Mouse (Mus musculus): ENCODE results near the gene Rundc3a. TPM values are rescaled to one million over a fixed set of nuclear protein-coding genes. Genes with fewer than 3 reads are reported as not detected.
"Not testable (repeated sequence)": the region's sequence is repeated elsewhere in the genome, so short reads cannot be mapped to it uniquely, and the experiment has no call there.

Gene Rundc3a
- total RNA-seq, 1 experiment from 2014 or later = 1.0 TPM

DNA sequence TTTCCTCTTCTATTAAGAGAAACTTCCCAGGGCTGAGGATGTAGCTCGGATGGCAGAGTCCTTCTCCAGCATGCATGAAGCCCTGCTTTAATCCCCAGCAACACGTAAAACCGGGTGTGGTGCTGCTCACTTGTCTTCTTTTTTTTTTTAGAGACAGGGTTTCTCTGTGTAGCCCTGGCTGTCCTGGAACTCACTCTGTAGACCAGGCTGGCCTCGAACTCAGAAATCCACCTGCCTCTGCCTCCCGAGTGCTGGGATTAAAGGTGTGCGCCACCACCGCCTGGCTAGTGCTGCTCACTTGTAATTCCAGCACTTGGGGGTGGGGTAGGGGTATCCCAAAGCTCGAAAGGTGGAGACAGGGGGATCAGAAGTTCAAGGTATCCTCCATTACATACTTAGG, 27.1 kb upstream of the Rundc3a start, which contains the start of gene Slc4a1:
Gene Slc4a1 (minus strand): TSS at position 101 of the 400 bp plus-strand sequence.
- not testable (repeated sequence) for ATAC-seq (ENCODE audit: extremely low read depth, insufficient number of reproducible peaks, low FRiP score, poor library complexity, severe bottlenecking)

DNA sequence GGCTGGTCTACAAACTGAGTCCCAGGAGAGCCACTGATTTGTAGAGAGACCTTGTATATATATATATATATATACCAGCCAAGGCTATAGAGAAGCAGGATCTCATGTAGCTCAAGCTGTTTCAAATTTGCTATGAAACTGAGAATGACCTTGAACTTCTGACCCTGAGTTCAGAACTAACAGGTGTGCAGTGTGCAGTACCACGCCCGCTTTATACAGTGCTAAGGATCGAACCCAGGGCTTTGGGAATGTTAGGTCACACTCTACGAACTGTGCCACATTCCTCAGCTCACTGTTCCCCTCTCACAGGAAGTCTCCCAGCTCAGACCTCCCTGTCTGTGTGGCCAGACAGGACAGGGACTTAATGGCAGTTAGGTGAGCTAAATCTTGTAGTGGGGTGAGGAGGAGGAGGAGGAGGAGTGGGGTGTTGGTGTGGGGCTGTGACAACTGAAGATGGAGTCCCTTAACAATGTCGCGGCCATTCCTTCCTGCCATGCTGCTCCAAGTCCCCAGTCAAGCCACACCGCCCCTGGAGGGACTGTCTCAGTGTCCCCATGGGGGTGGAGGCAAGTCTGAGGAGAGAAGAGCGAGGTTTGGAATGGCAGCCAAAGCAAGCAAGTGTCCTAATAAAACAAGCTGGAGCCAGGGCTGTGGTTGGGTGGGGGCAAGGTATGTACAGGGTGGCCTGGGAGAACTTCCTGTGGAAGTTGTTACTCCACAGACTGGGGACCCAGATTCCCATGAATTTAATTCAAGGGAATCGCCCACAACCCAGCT, 25.5 kb upstream of the Rundc3a start:
- ATAC-seq (ENCODE audit: extremely low read depth, insufficient number of reproducible peaks, low FRiP score, poor library complexity, severe bottlenecking) = no peak

DNA sequence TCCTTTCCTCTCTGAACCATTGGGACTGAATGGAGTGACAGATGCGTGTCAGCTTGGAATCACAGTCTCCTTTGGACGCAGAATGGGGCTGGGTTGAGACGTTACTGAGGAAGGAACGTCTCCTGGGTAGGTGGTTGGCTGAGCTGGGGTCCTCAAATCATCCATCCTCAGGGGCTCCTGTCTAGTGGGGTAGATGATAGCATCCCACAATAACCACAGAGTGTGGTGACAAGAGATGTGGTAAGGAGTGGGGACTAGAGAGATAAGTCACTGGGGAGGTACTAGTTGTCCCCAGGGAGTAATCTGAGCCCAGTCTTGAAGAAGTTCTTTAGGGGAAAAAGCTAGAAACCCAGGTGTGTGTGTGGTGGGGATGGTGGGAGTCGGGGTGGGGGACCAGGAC, 24.9 kb upstream of the Rundc3a start:
- no peak for ATAC-seq (ENCODE audit: extremely low read depth, insufficient number of reproducible peaks, low FRiP score, poor library complexity, severe bottlenecking)

DNA sequence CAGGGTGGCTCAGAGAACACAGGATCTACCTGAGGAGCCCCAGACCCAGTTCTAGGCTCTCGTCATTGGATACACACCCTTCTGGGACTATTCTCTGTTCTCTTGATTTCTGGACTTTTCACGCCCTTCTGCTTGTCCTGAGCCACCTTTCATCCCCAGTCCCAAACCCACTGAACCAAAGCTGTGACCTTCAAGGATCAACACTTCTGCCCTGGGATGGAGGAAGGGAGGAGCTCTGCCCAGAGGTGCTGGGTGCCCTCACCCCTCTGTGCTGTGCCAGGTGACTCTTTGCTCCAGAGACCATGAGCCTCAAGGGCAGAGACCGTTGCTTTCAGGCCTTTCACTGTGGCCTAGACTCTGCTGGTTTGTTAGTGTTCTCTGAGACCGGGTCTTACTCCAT, 23.9 kb upstream of the Rundc3a start:
- ATAC-seq (ENCODE audit: extremely low read depth, insufficient number of reproducible peaks, low FRiP score, poor library complexity, severe bottlenecking) = no peak

DNA sequence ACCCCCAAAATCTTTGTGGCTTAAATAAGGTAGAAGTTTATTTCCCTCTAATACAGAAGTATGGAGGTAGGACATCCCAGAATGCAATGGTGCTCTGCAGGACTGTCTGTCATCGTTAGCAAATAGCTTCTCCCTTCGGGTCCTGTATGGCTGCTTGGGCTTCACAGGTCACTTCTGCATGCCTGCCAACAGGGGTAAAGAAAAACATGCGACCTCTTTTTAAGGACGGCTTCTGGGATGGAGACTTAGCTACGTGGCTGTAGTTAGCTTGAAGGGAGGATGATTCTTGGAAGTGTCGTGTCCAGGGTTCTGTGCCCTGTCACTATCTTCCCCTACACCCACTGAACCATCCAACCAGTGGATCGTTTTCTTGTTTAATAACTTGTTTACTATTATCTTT, 22.9 kb upstream of the Rundc3a start:
- no peak for ATAC-seq (ENCODE audit: extremely low read depth, insufficient number of reproducible peaks, low FRiP score, poor library complexity, severe bottlenecking)

DNA sequence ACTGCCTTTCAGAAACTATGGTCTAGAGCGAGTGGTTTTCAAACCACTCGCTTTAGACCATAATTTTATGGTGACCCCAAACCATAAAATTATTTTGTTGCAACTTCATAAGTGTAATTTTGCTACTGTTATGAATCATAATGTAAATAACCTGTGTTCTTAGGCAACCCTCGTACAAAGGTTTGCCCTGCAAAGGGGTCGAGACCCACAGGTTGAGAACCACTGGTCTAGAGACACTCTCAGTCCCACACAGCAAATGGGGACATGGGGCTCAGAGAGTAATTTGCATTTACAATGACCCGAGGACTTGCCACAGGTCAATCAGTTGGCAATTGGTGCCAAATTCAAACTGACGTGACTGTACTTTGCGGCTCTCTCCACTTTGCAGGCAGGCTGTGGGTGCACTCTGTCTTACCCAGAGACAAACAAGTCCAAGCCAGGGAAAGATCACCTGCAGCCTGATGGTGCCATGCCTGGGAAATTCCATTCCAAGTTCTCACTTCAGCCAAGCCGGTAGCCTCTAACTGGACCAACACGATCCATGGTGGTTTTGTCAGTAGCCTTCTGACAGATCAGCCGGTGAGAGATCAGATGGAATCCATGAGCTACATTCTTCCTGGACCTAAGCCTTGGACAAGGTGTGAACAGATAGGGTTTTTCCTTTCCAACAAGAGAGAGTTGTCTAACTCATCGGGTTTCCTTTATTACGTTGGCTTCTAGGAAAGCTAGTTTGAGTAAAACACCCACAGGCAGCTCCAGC, 21.1 kb upstream of the Rundc3a start:
- no peak for ATAC-seq (ENCODE audit: extremely low read depth, insufficient number of reproducible peaks, low FRiP score, poor library complexity, severe bottlenecking)

DNA sequence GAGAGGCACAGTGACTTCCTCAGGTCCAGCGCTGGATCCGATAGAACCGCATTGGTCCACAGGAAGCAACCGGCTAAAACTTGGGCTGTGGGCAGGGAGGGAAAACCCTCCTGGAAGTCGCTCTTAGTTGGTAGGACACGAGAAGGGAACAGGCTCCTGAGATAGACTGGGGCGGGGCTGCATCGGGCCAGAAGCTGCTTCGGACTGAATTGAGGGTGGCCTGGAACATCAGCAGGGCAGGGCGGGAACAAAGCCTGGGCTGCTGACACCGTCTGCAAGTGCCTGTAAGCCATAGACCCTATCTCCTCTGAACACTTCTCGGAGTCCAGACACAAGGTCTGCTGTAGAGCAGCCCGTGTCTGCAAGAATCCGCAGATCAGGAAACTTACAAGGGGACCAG, 20.3 kb upstream of the Rundc3a start:
- no peak for ATAC-seq (ENCODE audit: extremely low read depth, insufficient number of reproducible peaks, low FRiP score, poor library complexity, severe bottlenecking)

DNA sequence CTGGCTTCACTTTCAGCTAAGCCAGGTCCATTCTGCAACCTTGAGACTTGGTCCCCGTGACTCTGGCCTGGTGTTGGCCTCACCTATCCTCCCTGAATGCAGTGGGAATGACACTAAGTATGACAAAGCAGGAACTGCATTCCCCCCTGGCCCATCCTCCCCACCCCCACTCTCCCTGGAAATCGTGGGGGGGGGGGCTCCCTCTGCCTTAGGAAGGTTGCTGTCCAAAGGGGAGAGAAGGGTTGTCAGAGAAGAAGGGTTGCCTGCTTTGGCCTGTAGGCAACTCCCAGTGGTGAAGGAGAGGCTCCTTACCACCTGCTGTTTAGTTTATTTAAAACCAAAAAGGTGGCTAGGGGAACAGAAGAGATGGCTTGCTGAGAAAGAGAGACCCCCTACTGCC, 19.6 kb upstream of the Rundc3a start:
- no peak for ATAC-seq (ENCODE audit: extremely low read depth, insufficient number of reproducible peaks, low FRiP score, poor library complexity, severe bottlenecking)

DNA sequence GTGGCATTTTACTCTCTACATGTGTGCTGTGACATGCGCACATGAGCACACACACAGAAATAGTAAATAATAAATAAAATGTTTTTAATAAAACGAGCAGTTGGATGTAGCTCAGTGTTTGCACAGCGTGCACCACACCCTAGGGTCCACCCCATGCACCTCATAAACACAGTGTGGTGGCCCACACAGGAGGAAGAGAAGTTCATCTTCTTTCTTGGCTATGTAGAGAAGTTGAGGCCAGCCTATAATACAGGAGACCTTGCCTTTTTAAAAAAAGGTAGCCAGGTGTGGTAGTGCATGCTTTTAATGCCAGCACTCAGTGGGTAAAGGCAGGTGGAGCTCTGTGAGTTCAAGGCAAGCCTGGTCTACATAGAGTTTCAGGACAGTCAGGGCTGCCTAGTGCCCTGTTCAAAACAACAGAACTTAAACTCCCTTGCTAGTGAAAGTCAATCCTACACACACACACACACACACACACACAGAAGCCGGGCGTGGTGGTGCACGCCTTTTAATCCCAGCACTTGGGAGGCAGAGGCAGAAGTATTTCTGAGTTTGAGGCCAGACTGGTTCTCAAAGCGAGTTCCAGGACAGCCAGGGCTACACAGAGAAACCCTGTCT, 19.0 kb upstream of the Rundc3a start:
- no peak for ATAC-seq (ENCODE audit: extremely low read depth, insufficient number of reproducible peaks, low FRiP score, poor library complexity, severe bottlenecking)

DNA sequence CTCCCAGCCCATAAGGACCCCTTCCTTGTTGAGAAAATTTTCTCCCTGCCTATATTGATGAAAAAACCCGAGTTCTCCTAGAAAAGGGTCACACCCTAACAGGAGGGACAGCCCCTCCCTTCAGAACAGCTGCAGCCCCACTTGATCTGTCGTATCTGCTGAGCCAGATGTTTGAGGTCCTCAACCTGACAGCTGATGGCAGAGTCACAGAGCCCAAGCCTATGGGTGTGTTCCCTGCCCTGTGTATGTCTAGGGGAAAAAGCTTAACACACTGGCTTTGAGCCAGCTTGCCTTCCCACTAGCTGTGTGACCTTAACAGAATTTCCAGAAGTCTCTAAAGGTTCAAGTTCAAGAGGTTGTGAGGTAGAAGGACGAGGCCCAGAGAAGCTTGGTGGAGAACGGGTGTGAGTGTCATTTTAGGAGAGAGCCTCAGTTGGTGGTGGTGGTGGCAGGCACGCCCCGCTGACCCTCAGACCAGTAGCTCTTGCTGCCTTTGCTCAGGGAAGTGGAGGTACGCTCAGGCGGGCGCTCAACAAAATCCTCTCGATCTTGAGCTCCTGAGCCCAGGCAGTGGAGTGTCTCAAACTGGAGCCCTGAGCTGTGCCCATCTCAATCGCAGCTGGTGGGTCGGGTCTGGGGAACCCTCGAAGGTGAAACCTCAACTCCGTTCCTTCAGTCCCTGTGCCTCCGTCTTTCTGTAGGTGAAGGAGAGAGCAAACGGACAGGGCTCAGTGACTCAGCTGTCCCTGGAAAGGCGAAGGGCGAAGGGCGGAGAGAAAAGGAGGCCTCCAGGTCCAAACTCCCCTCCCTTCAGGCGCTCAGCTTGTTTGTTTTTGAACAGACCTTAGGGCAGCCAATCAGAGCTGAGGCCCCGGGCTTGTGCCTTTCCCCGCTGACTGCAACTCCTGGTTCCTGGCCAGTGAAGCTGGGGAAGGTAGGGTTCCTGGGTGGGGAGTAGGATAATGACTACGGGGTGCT, 17.7 kb upstream of the Rundc3a start:
- ATAC-seq (ENCODE audit: extremely low read depth, insufficient number of reproducible peaks, low FRiP score, poor library complexity, severe bottlenecking) = no peak

DNA sequence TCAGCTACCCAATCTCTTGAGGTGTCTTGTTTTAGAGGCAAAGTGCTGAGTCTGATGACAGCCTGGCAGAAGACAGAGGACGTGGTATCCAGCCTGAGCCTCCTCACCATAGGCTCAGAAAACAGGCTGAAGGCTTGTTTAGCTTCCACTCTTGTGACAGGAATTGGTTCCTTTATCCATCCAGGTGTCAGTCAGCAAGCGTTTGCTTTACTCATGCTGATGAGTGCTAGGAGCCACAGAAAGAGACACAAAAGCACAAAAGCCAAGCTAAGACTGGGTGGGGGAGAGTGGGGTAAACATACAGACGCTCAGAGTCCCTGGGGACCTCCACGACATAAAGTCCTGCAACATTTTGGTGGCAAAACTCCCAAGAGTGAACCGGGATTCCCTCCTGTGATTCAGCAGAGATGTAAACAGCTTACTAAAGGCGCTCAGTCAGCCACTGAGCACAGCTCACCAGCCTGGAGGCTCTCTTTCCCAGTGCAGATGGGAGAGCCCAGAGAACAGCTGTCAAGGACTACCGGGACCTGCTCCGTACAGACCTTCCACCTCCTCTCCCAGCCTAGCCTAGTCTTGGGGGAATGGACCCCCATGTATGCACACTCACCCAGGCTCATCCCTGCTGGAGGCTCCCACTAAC, 16.9 kb upstream of the Rundc3a start:
- no peak for ATAC-seq (ENCODE audit: extremely low read depth, insufficient number of reproducible peaks, low FRiP score, poor library complexity, severe bottlenecking)

DNA sequence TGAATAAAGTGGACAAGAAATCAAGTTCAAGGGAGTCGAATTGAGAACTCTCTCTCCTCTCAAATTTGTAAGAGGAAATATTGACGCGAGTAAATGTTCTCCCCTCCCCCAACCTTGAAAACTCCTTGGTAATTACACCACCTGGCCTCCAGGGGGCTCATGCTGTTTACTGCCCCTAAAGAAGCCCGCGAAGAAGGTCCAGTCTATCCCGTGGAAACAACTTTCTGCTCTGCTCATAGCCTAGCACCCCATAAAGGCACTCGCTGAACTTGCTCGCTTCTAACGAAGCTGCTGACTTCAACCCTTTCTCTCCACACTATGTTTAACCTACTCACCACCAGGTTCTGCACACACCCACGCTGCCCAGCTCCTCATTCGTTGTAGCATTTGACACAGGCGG, 16.0 kb upstream of the Rundc3a start:
- no peak for ATAC-seq (ENCODE audit: extremely low read depth, insufficient number of reproducible peaks, low FRiP score, poor library complexity, severe bottlenecking)

DNA sequence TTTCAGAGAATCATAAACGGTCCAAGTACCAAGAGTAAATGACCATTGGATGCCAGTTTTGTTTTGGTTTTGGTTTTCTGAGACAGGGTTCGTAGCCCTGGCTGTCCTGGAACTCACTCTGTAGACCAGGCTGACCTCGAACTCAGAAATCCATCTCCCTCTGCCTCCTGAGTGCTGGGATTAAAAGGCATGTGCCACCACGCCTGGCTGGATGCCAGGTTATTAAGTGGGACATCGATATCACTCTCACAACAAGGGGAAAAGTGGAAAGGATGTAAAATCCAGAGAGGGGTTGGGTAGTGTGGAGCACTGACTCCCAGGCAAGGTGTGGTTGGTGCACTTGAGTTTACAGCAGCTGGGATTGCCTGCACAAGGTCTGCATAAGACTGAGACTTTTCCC, 13.1 kb upstream of the Rundc3a start:
- no peak for ATAC-seq (ENCODE audit: extremely low read depth, insufficient number of reproducible peaks, low FRiP score, poor library complexity, severe bottlenecking)

DNA sequence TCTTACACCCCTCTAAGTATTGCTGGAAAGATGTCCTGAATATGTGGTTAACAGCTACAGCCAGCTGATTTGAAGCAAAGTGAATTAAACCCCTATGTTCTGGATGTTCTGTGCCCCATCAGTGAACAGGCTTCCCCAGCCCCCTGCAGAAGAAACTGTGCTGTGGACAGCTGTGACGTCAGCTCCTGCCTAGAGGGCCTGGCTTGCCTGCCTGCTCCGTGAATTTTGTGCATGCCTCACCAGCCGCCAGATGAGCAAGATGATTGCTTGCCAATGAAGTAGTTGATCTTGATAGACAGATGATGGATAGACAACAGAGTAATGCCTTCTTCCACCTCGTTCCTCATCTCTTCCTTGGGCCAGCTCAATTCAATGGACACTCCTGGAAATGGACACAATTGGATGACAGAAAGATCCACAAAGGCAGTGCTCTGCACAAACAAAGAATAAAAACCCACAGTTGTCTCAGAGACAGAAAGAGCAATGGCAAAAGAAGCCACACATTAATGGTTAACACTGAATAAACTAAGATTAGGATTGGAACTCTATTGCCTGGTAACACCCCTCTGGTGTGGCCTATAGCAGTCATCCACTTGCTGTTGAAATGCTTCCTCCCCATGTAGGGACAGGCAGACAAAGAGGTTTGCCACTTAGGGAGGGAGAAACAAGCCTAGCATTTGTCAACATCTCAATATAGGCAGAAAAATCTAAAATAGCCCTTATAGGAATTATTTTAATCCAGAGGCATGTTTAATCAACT, 11.7 kb upstream of the Rundc3a start:
- ATAC-seq (ENCODE audit: extremely low read depth, insufficient number of reproducible peaks, low FRiP score, poor library complexity, severe bottlenecking) = no peak

DNA sequence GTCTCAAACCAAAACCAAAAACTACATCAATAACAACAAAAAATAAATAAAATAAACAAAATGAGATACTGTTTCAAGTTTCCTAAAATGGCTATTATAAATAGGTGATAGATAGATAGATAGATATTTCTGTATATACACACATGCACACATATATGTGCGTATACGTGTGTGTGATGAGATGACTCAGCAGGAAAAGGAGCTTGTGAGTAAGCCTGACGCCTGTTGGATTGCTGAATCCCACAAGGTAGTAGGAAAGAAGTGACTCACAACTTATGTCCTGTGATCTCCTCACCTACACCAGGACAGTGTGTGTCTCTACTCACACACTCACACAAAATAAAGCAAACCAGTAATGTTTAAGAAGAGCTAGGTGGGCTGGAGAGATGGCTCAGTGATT, 10.4 kb upstream of the Rundc3a start:
- ATAC-seq (ENCODE audit: extremely low read depth, insufficient number of reproducible peaks, low FRiP score, poor library complexity, severe bottlenecking) = no peak

DNA sequence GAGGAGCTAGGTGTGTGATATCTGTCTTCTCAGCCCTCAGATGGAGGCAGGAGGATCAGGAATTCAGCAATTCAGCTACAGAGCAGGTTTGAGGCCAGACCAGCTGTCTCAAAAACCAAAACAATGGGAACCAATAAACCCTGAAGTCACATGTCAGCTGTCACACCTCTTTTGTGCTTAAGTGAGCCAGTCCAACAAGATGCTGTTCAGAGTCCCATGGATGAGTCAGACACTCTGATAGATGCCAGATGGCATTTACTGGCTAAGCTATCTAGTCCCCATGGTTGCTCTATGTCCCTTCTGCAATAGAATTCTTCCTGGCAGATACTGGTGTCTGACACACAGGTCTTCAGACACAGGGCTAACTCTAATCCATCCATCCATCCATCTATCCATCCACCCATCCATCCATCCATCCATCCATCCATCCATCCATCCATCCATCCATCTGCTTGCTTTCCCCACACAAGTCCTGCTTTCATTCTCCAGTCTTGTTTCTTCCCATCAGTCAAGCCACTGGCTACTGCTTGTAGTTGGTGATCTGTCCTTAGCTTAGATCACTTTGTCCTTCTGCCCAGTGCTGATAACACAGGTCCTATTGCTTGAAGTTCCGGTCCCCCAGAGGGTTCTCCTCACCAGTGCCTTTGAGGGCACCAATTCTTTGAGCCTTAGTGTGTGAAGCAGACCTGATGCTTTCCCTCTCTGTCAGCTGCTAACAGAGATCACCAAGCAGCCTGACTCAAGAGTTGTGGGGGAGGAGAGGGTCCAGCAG, 9.7 kb upstream of the Rundc3a start:
- no peak for ATAC-seq (ENCODE audit: extremely low read depth, insufficient number of reproducible peaks, low FRiP score, poor library complexity, severe bottlenecking)

DNA sequence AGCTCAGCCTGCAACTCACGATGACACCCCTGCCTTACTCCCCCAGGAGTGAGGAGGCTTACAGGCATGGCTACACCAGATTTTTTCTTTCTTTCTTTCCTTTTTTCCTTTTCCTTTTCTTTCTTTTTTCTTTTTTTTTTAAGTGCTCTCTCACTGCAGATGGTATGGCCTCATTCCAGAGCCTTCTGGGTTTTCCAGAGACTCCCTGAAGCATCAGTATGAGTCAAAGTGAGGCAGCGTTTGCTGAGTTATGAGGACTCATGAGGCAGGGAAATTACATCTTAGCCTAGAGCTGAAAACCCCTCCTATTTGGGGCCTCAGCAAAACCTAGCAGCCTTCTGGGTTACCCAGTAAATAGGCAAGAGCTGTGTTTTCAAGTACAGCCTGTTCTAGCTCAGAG, 8.8 kb upstream of the Rundc3a start:
- ATAC-seq (ENCODE audit: extremely low read depth, insufficient number of reproducible peaks, low FRiP score, poor library complexity, severe bottlenecking) = no peak

All from neutrophil, adult 5-6 weeks (primary cell).